Mouse (Mus musculus): ENCODE data around the gene Lgalsl. TPM values are rescaled to one million over a fixed set of nuclear protein-coding genes. Genes with fewer than 3 reads are reported as not detected.
A peak's percentile ranks its signal among the peaks of the same experiment; 100 is the strongest.

Lgalsl gene
- 3.2 and 15.8 TPM in 2 replicates for polyA plus RNA-seq (2012; ENCODE audit: insufficient read depth, low replicate concordance)

GRCm38 (mm10) chr11:20830686-20831505, at the start of gene Lgalsl:
TSS of gene Lgalsl (minus strand) at chr11:20831056.
- Histone ChIP-seq H3K27me3 (replicated peaks) (peaks cover 2% of the 10 kb centered on the region), H3K9me3 (no peaks in the 10 kb centered on the region), H3K4me3 (replicated peaks) (peak within 1 kb of the TSS; percentile 97), H3K4me1 (peaks cover 88% of the 10 kb centered on the region), H3K36me3 (replicated peaks; ENCODE audit: low read length) (peaks cover 45% of the 10 kb centered on the region)
- no peak for TF ChIP-seq FLI1 (IDR thresholded peaks at IDR 0.05; ENCODE audit: low read length)
- no peak for TF ChIP-seq GATA1 (IDR thresholded peaks at IDR 0.05; ENCODE audit: borderline replicate concordance, low read length)

GRCm38 (mm10) chr11:20878644-20879043, 47.8 kb upstream of the Lgalsl start:
- no peak overlapping the region for H3K4me3 ChIP-seq (replicated peaks)
- peaks cover 46% of the 10 kb centered on the region for H3K4me1 ChIP-seq
- TF ChIP-seq GATA1 (IDR thresholded peaks at IDR 0.05; ENCODE audit: borderline replicate concordance, low read length) (no peak), FLI1 (IDR thresholded peaks at IDR 0.05; ENCODE audit: low read length) (no peak)
- peaks cover 6% of the 10 kb centered on the region for H3K27me3 ChIP-seq (replicated peaks)
- no peaks in the 10 kb centered on the region for H3K36me3 ChIP-seq (replicated peaks; ENCODE audit: low read length)
- H3K9me3 ChIP-seq = no peaks in the 10 kb centered on the region

GRCm38 (mm10) chr11:20877578-20878096, 46.8 kb upstream of the Lgalsl start:
- TF ChIP-seq GATA1 (IDR thresholded peaks at IDR 0.05; ENCODE audit: borderline replicate concordance, low read length) (no peak), FLI1 (IDR thresholded peaks at IDR 0.05; ENCODE audit: low read length) (no peak)

GRCm38 (mm10) chr11:20873386-20873785, 42.5 kb upstream of the Lgalsl start:
- Histone ChIP-seq H3K4me1 (peaks cover 48% of the 10 kb centered on the region), H3K4me3 (replicated peaks) (no peak overlapping the region), H3K36me3 (replicated peaks; ENCODE audit: low read length) (peaks cover 2% of the 10 kb centered on the region), H3K27me3 (replicated peaks) (peaks cover 5% of the 10 kb centered on the region), H3K9me3 (no peaks in the 10 kb centered on the region)
- no peak for TF ChIP-seq GATA1 (IDR thresholded peaks at IDR 0.05; ENCODE audit: borderline replicate concordance, low read length)
- no peak for TF ChIP-seq FLI1 (IDR thresholded peaks at IDR 0.05; ENCODE audit: low read length)

More at GRCm38 (mm10) chr11:20877578-20878096, 46.8 kb upstream of the Lgalsl start:
- Histone ChIP-seq H3K9me3 (no peaks in the 10 kb centered on the region), H3K4me3 (replicated peaks) (no peak overlapping the region), H3K27me3 (replicated peaks) (peaks cover 6% of the 10 kb centered on the region), H3K4me1 (peaks cover 46% of the 10 kb centered on the region), H3K36me3 (replicated peaks; ENCODE audit: low read length) (no peaks in the 10 kb centered on the region)

- no peaks in the 10 kb centered on the region for H3K9me3 ChIP-seq
Observed at GRCm38 (mm10) chr11:20872911-20873310, 42.1 kb upstream of the Lgalsl start.

GRCm38 (mm10) chr11:20872444-20872843, 41.6 kb upstream of the Lgalsl start:
- peaks cover 5% of the 10 kb centered on the region for H3K27me3 ChIP-seq (replicated peaks)
- H3K4me1 ChIP-seq = peaks cover 58% of the 10 kb centered on the region
- H3K9me3 ChIP-seq = no peaks in the 10 kb centered on the region
- H3K36me3 ChIP-seq (replicated peaks; ENCODE audit: low read length) = peaks cover 2% of the 10 kb centered on the region
- no peak overlapping the region for H3K4me3 ChIP-seq (replicated peaks)
- no peak for TF ChIP-seq GATA1 (IDR thresholded peaks at IDR 0.05; ENCODE audit: borderline replicate concordance, low read length)

More at GRCm38 (mm10) chr11:20872911-20873310, 42.1 kb upstream of the Lgalsl start:
- no peak for TF ChIP-seq GATA1 (IDR thresholded peaks at IDR 0.05; ENCODE audit: borderline replicate concordance, low read length)
- no peak for TF ChIP-seq FLI1 (IDR thresholded peaks at IDR 0.05; ENCODE audit: low read length)
- H3K4me1 ChIP-seq = peaks cover 53% of the 10 kb centered on the region
- H3K36me3 ChIP-seq (replicated peaks; ENCODE audit: low read length) = peaks cover 2% of the 10 kb centered on the region
- H3K4me3 ChIP-seq (replicated peaks) = no peak overlapping the region
- H3K27me3 ChIP-seq (replicated peaks) = peaks cover 5% of the 10 kb centered on the region

GRCm38 (mm10) chr11:20869927-20870326, 39.1 kb upstream of the Lgalsl start:
- TF ChIP-seq GATA1 (IDR thresholded peaks at IDR 0.05; ENCODE audit: borderline replicate concordance, low read length) = no peak
- no peak for TF ChIP-seq FLI1 (IDR thresholded peaks at IDR 0.05; ENCODE audit: low read length)
- H3K36me3 ChIP-seq (replicated peaks; ENCODE audit: low read length) = peaks cover 2% of the 10 kb centered on the region
- H3K9me3 ChIP-seq = no peaks in the 10 kb centered on the region
- H3K4me3 ChIP-seq (replicated peaks) = no peak overlapping the region
- peaks cover 82% of the 10 kb centered on the region for H3K4me1 ChIP-seq
- peaks cover 10% of the 10 kb centered on the region for H3K27me3 ChIP-seq (replicated peaks)

- peaks cover 34% of the 10 kb centered on the region for H3K27me3 ChIP-seq (replicated peaks)
- no peaks in the 10 kb centered on the region for H3K9me3 ChIP-seq
- peak overlapping the region; percentile 2 for H3K4me3 ChIP-seq (replicated peaks)
- H3K4me1 ChIP-seq = peaks cover 79% of the 10 kb centered on the region
- H3K36me3 ChIP-seq (replicated peaks; ENCODE audit: low read length) = no peaks in the 10 kb centered on the region
- TF ChIP-seq GATA1 (IDR thresholded peaks at IDR 0.05; ENCODE audit: borderline replicate concordance, low read length) (no peak), FLI1 (IDR thresholded peaks at IDR 0.05; ENCODE audit: low read length) (no peak)
Observed at GRCm38 (mm10) chr11:20865450-20865849, 34.6 kb upstream of the Lgalsl start.

GRCm38 (mm10) chr11:20864647-20865046, 33.8 kb upstream of the Lgalsl start:
- Histone ChIP-seq H3K4me1 (peaks cover 79% of the 10 kb centered on the region), H3K9me3 (no peaks in the 10 kb centered on the region), H3K4me3 (replicated peaks) (no peak overlapping the region), H3K36me3 (replicated peaks; ENCODE audit: low read length) (no peaks in the 10 kb centered on the region), H3K27me3 (replicated peaks) (peaks cover 38% of the 10 kb centered on the region)
- TF ChIP-seq FLI1 (IDR thresholded peaks at IDR 0.05; ENCODE audit: low read length) = no peak
- no peak for TF ChIP-seq GATA1 (IDR thresholded peaks at IDR 0.05; ENCODE audit: borderline replicate concordance, low read length)

- Histone ChIP-seq H3K27me3 (replicated peaks) (peaks cover 45% of the 10 kb centered on the region), H3K36me3 (replicated peaks; ENCODE audit: low read length) (no peaks in the 10 kb centered on the region), H3K4me1 (peaks cover 76% of the 10 kb centered on the region), H3K4me3 (replicated peaks) (no peak overlapping the region), H3K9me3 (no peaks in the 10 kb centered on the region)
- TF ChIP-seq GATA1 (IDR thresholded peaks at IDR 0.05; ENCODE audit: borderline replicate concordance, low read length) (no peak), FLI1 (IDR thresholded peaks at IDR 0.05; ENCODE audit: low read length) (no peak)
Observed at GRCm38 (mm10) chr11:20862101-20862500, 31.2 kb upstream of the Lgalsl start.
